Mouse (Mus musculus): ENCODE results near the gene 1810049J17Rik. TPM values are rescaled to one million over a fixed set of nuclear protein-coding genes. Genes with fewer than 3 reads are reported as not detected.
A peak's percentile ranks its signal among the peaks of the same experiment; 100 is the strongest.

The 1810049J17Rik gene
- total RNA-seq, 2 experiments from 2014 or later = 1.1 to 1.2 TPM

DNA sequence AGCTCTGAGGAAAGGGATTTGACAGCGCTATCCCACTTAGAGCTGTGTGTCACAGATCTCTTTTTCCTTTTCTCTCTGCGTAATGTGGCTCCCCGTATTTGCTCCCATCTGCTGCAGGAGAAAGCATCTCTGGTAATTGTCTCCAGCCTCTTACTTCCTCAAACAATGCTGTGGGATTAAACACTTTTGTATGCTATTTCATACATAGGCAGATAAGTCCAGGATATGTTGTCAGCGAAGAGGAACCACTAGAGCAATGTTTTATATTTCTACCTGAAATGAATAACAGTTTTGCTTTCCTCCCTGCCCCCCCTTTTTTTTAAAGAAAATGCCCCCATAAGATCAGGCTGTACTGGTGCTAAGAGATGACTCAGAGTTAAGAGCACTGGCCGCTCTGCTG is 13.2 kb downstream of the 1810049J17Rik start:
- DNase-seq = no peak

DNA sequence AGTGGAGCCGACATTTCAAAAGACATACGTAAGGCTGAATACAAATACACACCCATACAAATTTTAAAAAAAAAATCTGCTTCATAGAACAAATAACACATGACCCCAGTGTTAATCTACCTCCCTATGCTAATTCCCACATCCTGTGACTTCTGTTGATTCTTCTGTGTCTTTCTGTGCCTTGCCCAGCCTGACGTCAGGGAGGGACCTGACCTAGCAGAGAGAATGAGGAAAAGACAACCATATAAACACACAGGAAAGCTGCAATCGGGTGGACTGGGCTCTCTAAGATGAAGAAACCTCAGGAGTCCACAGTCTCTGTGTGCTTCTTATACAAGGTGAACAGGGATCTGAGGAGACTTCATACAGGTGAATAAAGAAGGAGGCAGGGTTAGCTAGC is 14.6 kb downstream of the 1810049J17Rik start:
- no peak for DNase-seq

DNA sequence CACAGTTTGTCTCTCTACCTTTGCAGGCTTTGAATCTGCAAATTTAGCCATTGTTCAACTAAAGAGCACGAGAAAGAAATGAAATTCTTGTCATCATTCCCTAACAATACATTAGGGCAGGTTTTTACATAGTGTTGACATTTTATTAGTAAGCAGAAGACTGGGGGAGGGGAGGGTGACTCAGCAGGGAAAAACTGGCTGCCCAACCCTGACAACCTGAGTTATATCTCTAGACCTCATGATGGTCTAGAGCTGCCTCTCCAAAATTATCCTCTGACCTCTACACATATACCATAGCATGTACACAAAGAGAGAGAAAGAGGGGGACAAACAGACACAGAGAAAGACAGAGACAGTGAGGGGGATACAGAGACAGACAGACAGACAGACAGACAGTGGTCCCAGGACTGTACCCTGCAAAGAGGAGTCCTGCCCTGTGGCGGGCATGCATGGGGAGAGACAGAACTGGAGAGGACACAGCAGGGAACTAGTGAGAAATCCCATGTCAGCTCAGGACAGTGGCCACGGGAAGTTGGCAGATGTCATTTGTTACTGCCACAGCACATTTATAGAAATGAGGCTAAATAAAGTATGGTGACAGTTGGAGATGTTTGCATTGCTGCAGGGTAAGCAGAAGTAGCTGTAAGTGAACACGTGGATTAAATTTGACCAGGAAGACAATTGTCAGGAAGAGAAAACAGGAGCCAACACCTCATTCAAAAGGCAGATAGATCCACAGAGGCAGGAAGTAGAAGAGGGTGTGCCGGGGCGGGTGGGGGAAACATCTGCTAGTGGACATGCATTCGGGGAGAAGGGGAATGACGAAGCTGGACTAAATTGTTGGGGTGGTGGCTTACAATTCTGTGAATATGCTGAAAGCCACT is 15.3 kb downstream of the 1810049J17Rik start:
- DNase-seq = peak; percentile 47 to 55

DNA sequence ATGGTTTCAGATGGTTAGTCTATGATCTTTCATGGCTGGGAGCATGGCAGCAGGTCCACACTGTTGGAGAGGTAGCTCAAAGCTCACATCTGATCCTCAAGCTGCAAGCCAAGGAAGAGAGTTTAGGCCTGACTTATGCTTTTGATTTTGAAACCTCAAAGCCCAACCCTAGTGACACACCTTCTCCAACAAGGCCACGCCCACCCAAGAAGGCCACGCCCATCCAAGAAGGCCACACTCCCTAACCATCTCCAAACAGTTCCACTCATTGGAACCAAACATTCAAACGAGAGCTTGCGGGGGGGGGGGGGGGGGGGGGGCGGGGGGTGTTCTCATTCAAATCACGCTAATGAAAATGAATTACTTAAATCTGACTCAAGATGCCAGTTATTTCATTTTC is 19.9 kb downstream of the 1810049J17Rik start:
- no peak for DNase-seq

DNA sequence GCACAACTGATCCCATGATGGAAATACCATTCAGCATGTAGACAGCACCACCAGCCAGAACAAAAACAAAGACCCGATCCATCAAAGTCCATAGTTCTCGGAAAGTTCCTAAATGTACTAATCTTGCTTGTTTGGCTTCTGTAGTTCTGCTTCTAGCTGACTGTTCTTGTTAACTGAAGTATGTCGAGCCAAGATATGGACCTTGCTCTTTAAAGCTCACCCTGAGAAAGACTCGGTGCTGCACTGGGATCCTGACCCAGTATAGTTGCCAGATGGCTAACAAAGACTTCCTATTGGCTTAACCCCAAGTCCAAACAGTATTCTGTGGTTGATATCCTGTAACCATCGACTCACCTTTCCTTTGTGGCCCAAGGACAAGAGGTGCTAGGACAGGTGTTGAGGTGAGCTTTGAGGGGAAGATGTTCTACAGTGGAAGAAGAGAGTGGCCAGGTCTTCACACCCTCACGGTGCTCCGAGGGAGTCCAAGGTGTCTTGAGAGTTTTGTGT is 23.4 kb downstream of the 1810049J17Rik start:
- no peak for DNase-seq

DNA sequence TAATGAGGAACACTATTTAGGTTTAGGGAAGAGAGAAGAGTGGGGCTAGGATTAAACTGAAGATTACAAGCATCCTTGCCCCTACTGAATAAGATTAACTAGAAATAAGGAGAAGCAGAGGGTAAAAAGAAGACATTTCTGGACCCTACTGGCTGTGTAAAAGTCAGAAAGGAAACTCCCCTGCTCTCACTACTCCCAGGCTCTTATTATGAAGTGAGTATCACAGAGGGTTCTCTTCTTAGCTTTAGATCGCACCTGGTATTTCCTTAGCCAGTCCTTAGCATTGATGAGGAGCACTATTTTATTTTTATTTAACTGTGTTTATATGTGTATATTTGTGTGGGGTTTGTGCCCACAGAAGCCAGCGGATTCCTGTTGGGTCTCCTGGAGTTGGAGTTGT is 25.5 kb downstream of the 1810049J17Rik start:
- DNase-seq = no peak

DNA sequence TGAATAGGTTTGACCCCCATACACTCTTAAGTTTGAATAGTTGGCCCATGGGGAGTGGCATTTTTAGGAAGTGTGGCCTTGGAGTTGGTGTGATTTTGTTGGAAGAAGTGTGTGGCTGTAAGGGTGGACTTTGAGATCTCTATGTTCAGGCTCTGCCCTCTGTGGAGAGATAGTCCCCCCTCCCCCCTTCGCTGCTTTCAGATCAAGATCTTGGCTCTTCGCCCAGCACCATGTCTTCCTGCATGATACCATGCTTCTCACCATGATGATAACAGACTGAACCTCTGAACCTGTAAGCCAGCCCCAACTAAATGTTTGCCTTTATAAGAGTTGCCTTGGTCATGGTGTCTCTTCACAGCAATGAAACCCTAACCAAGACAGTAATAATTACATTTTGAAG is 29.9 kb downstream of the 1810049J17Rik start:
- DNase-seq = no peak

DNA sequence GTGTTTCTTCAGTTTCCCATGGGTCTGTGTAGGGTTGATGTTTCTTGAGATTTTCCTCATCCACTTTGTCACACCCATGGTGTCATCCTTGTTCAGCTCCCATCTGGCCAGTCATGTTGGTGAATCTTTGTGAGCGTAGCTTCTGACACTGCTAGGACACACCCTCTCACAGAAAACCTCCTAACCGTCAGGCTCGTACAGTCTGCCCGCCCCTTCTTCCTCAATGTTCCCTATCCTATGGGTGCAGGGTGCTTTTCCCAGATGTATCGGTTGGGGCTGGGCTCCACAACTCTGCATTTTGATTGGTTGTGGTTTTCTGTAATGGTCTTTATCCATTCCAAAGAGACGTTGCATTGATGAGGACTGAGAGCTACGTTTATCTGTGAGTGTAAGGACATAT is 31.4 kb downstream of the 1810049J17Rik start:
- no peak for DNase-seq

DNA sequence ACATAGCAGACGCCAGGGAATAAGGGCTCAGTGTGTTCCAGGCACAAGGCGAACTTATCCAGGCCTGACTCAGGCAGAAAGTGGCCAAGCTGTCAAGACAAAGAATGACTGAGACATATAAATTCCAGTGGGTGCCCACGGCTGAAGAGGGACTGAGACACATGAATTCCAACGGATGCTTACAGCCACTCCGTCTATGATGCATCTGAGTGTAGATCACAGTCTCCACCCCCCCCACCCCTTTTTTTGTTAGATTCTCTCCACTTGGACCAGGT is 36.2 kb downstream of the 1810049J17Rik start:
- peak in 1 of 2 experiments; percentile 9 for DNase-seq

DNA sequence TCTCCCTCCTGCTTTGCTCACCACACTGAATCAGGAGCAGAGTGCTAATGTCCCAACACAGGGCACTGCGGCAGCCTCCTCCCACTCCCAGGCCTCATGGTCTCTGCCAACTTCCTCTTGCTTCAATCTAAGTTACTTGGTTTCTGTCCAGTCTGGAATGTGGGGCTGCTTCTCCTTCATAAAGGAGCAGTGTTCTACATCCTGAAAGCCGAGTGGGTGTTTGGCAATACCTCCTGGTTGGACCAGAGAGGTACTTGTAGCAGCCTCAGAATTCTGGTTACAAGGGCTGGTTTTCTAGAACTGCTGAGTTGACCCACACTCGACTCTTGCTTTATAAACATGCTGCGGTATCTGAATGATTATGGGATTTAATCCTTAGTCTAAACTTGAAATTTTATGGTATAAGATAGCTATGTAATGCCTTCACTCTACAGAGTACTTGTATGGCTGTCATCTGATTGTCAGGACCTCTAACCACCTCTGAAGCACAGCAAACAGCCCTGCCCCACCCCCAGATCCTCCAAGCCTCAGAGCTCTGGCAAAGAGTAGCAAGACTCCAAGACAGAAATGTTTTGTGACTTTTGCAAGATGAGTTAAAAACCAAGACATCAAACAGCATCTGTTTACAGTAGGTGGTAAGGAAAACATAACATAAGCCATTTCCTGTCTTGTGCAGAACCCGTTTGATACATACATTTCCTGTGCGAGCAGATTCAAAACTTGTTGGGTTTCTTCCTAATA is 36.7 kb downstream of the 1810049J17Rik start:
- DNase-seq = peak in 1 of 2 experiments; percentile 32

DNA sequence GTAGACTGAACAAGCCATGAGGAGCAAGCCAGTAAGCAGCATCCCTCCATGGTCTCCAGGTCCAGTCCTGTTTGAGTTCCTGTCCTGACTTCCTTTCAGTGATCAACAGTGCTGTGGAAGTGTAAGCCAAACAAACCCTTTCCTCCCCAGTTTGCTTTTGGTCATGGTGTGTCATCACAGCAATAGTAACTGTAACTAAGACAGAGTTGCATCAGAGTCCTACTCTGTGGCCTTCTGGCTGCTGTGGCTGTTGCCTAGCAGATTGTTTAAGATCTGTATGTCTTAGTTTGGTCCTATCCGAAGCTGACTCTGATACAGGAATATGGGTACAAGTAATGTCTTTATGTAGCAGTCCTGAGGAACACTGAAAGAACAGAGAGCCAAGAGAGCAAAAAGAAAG is 41.9 kb downstream of the 1810049J17Rik start:
- DNase-seq = no peak

DNA sequence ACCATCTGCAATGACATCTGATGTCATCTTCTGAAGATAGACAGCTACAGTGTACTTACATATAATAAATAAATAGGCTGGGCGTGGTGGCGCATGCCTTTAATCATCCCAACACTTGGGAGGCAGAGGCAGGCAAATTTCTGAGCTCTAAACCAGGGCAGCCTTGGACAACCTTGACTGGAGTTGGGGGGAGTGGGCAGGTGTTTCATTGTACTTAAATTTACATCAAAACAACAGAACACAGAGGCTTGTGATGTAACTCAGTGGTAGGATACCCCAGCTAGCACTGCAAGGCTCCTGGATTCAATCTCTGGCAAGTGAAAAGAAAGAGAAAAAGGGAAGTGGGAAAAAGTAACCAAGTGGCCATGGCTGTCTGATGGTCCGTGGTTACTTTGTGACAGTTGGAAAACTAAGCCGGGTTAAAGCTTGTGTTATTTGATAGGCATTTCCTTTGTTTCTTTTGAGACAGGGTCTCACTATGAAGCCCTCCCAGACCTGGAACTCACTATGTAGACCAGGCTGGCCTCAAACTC is 46.5 kb downstream of the 1810049J17Rik start:
- DNase-seq = no peak

DNA sequence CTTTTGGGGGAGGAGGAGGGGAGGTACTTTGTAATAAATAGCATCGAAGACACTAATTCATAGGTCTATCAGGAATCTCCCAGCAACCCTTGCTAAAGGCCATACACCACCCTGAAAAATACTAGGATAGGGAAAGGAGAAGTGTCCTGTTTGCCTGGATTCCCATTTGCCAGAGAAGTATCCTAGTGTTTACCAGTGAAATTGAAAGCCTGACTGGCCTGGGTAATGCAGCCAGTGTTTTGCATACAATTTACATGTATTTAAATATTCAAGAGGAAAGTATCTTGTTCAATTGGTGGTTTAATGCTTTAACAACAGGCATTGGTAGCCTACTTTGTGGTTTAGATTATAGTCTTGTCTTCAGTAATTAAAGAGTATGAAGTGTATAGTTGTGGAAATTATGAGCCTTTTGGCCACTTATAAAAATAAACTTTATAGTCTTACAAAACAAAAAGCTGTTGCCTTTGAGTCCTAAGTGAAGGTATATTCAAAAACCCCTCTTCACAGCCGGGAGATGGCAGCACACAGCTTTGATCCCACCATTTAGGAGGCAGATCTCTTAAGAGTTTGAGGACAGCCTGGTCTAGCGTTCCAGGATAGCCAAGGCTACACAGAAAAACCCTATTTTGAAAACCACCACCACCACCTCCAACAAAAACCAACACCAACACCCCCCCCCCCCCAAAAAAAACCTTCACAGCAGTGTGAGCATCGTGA is 47.5 kb downstream of the 1810049J17Rik start:
- DNase-seq = no peak

DNA sequence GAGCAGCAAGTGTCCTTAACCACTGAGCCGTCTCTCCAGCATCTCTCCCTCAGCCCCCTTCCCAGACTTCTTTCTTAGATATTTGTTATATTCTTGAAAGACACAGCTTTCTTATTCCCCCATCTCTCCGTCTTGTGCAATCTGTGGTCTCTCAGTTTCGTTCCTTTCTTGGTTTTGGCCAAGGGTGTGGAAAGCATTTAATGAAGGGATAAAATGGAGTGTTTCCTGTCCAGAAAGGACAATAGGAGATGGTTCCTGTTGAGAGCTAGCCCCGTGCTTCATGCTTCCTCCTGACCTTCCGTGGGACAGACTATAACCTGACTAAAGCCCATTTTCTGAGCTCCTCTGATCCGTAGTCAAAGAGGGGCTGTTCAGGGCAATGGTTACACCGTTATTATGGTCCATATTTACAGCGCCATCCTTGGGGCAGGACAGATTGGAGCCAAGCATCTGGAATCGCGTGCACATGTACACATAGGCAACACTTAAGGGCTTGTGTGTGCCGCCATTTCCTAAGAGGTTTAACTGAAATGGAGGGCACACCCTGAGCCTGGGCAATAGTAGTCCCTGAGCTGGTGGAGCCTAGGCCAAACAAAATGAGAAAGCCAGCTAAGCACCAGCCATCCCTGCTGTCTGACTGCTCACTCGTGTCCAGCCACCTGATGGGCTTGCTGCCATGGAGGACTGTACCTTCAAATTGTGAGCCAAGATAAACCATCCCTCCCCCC is 48.2 kb downstream of the 1810049J17Rik start:
- no peak for DNase-seq

Other genes with a start within 250 kb of the 1810049J17Rik start
- 10 to 100 TPM; 66.4 to 81.2 TPM for gene Zfr, start 204.1 kb downstream of the 1810049J17Rik start, total RNA-seq (2021)
- gene Mtmr12, start 116.9 kb downstream of the 1810049J17Rik start, total RNA-seq (2021) = 10 to 100 TPM in 1 of 2 experiments, 1 to 10 TPM in 1; 9.9 to 10.7 TPM
- gene Golph3, start 449 bp downstream of the 1810049J17Rik start, total RNA-seq (2021) = 10 to 100 TPM; 82.6 to 93.4 TPM

All from heart, adult 18-20 months (tissue).